In the genomic region with DNA sequence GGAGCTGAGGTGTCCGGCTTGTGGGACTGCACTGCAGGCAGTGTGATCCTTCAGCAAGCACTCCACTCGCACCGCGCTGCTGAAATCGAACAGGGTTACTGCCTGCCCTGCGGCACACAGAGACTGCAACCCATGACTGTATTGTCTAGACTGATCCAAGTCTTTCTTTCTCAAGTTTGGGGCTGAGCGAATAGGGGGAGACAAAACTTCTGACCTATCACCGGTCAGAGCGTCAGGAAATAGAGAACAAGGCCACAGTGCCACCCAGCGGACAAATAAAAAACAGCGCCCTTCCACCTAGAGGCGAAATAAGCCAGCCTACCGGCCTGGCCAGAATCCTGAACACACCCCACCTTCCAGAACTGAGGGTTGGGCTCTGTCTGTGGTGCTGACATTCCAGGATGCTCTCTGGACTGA, we compare ENCODE assay signal across 8 mouse cellular contexts. TPM values are rescaled to one million over a fixed set of nuclear protein-coding genes. Genes with fewer than 3 reads are reported as not detected.
DNase-seq lines count a peak whose midpoint lies in the region; ATAC-seq and TF ChIP-seq lines count a peak whose summit lies in the region.

No protein-coding gene starts in this region.

- peak overlapping the region; percentile 46 for H3K4me2 ChIP-seq in hindbrain, embryonic 13.5 days

- H3K27ac ChIP-seq in hindbrain, embryonic 13.5 days, result no peak overlapping the region

- peaks cover 8% of the 10 kb centered on the region; the same call in 1 of the 2 replicates for H3K4me1 ChIP-seq in hindbrain, embryonic 13.5 days (replicated peaks)

- no peak overlapping the region for H3K9ac ChIP-seq in hindbrain, embryonic 13.5 days

- in situ Hi-C loops in Patski (cut with MboI; ENCODE audit: low pct_unique_long_range_greater_than_20kb), result loop anchor here (5.0 kb wide), 1 partner anchor 48 kb away; no protein-coding TSS in a partner anchor

- no peaks in the 10 kb centered on the region for H3K27me3 ChIP-seq in Patski
- H3K27me3 ChIP-seq in hindbrain, embryonic 13.5 days, result no peaks in the 10 kb centered on the region

- H3K9me3 ChIP-seq in hindbrain, embryonic 13.5 days, result no peaks in the 10 kb centered on the region

- CTCF ChIA-PET in Patski (lab: Charles Lee), result interaction anchor here (1.0 to 2.1 kb wide), 4 partner anchors 17 to 58 kb away, joined by 3 to 6 read pairs (median 4); no protein-coding TSS in a partner anchor

- peak overlapping the region; percentile 20; the same call in 1 of the 2 replicates for H3K4me3 ChIP-seq in hindbrain, embryonic 13.5 days

- H3K36me3 ChIP-seq in hindbrain, embryonic 13.5 days, result no peaks in the 10 kb centered on the region

- TF ChIP-seq CTCF in Patski (IDR thresholded peaks at IDR 0.05), result peak; percentile 93

- 5% methylated on average over 13 of the region's 13 CpGs for WGBS in hindbrain, embryonic 13.5 days

- ATAC-seq in Patski, result peak; percentile 62
- peak; percentile 55 for ATAC-seq in hindbrain, embryonic 13.5 days (ENCODE audit: low FRiP score)

- DNase-seq in Patski (ENCODE audit: low read depth, low spot score), result peak; percentile 39
- DNase-seq in cerebellum, postnatal 14 days, result peak; percentile 88 to 94
- peak; percentile 42 to 73 for DNase-seq in frontal cortex, postnatal 14 days (ENCODE audit: low spot score in 2 of 2)
- peak; percentile 70 to 76 for DNase-seq in layer of hippocampus, postnatal 36 days
- DNase-seq in lung, postnatal 4 days, result peak; percentile 78 to 88
- peak; percentile 59 for DNase-seq in retina, postnatal 7 days (ENCODE audit: low read depth, low spot score)
- DNase-seq in urinary bladder, adult 2 months (ENCODE audit: low spot score), result peak; percentile 68

- POLR2A ChIA-PET in Patski (lab: Charles Lee), result no interaction called here

RNA-seq across cellular contexts. Expression of a gene that starts 7.1 kb away (rescaled TPM):
- 0.10 TPM for polyA plus RNA-seq in Patski (2021)
- polyA plus RNA-seq in hindbrain, embryonic 13.5 days (2015; fragmentation: Nextera tagmentation; extraction: Ambion mirVana), result 0.56 and 0.57 TPM in 2 replicates
- 1 to 10 TPM in 1 of 2 experiments, under 1 TPM in 1; 0.88 to 1.1 TPM for total RNA-seq in layer of hippocampus, postnatal 36 days (2021)
- polyA plus RNA-seq in urinary bladder, adult 2 months (2012; rRNA removed), result 0.66 and 1.5 TPM in 2 replicates

Comparison
In these comparisons a context has a peak if more than half of its experiments do, and no peak if none do; other contexts are left out.
1. DNase-seq: peak in every context shown above with its lines; median percentile 91 in cerebellum, postnatal 14 days; 83 in lung, postnatal 4 days; 73 in layer of hippocampus, postnatal 36 days; 68 in urinary bladder, adult 2 months; 59 in retina, postnatal 7 days; 58 in frontal cortex, postnatal 14 days; 39 in Patski.